Mouse (Mus musculus) adrenal gland, adult (tissue): ENCODE data around the gene Zfp292.
"Not testable (repeated sequence)": the region's sequence is repeated elsewhere in the genome, so short reads cannot be mapped to it uniquely, and the experiment has no call there.

Experiments
- DNase-seq, 2 experiments: peaks; one replicate each; pipeline ENCODE4 v3.0.0; 2022 to 2023; ENCODE audit warnings: low spot score in 1 of 2; ENCODE audit not compliant: inconsistent age in 2 of 2

The Zfp292 gene

DNA sequence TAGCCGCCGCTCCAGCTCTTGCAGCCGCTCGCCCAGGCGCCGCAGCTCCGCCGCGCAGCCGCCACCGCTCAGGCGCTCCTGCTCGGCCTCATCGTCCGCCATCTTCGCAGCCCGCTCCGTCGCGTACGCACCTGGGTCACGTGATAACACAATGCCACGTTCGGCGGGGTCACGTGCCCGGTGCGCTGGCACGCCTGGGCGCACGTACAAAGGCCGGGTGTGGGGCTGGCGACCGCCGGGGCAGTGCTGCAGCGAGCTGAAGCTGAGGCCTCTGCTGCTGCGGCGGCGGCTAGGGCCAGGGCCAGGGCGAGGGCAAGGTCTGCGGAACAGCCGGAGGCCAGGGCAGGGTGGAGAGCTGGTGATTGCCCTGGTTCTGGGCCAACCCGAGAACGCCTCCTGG, at the start of gene Zfp292:
TSS of gene Zfp292 (minus strand) at position 143 of the 400 bp plus-strand sequence.
- DNase-seq = peak; percentile 95 to 98

GRCm38 (mm10) chr4:34928386-34928785, 45.6 kb upstream of the Zfp292 start:
- DNase-seq = not testable (repeated sequence)

- DNase-seq = peak; percentile 41 to 82
These were observed 39.6 kb upstream of the Zfp292 start for GRCm38 (mm10) chr4:34922177-34922870.

GRCm38 (mm10) chr4:34917400-34917799, 34.6 kb upstream of the Zfp292 start:
- DNase-seq = no peak

- DNase-seq = no peak
These were observed 29.4 kb upstream of the Zfp292 start for GRCm38 (mm10) chr4:34912171-34912570.

DNA sequence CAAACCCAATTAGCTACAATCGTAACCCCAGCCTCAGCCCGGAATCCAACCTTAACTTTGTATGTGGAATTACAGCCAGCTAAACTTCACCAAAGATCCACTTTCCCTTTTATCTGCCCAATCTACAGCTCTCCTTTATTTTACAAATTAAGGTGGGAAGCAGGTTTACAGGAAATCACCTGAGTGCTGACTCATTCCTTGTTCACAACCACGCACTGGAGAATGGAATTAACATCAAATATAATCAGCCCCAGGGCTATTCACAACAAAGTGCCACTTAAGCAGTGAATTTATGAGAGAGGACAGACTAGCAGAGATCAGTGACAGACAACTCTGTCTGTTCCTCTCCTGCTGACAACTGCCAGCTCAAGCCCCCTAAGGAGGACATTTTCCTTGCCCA, 28.6 kb upstream of the Zfp292 start:
- DNase-seq = no peak

- peak; percentile 13 to 58 for DNase-seq
These were observed 25.4 kb upstream of the Zfp292 start for GRCm38 (mm10) chr4:34908127-34908526.

- peak in 1 of 2 experiments; percentile 18 for DNase-seq
These were observed 24.3 kb upstream of the Zfp292 start for GRCm38 (mm10) chr4:34907026-34907425.

DNA sequence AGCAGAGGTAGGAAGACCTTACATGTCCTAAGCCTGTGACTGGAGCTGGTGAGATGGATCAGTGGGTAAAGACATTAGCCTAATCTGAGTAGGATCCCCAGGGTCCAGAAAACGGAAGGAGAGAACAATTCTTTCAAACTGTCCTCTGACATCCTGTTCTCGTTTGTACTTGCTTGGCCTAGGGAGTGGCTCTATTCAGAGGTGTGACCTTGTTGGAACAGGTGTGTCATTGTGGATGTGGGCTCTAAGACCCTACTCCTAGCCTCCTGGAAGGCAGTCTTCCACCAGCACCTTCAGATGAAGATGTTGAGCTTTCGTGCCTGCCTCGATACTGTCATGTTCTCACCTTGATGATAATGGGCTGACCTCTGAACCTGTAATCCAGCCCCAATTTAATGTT, 23.4 kb upstream of the Zfp292 start:
- no peak for DNase-seq

DNA sequence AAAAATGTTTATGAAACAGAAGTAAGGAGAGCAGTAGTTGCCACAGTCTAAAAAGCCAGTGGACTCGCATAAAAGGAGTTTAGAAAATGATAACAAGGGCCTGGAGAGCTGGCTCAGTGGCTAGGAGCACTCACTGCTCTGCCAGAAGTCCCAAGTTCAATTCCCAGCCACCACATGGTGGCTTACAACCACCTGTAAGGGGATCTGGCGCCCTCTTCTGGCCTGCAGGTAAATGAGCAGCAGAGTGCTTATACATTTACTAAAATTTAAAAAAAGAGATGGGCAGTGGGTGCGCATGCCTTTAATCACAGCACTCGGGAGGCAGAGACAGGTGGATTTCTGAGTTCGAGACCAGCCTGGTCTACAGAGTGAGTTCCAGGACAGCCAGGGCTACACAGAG, 22.6 kb upstream of the Zfp292 start:
- DNase-seq = peak in 1 of 2 experiments; percentile 31

DNA sequence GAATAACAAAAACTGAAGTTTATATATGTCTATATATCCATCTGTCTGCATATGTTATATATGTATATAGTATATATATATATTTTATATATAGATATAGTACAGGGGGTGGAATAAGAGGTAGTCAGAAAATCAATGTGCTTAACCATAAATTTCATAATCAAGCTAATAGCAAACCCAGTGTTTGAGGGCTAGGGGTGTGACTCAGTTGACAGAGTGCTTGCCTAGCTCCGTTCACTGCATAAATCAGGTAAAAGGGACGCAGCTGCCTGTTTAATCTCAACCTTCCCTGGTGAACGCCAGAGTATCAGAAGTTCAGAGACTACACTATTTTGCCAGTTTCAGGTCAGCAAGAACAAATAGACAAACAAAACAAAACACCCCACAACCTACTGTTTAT, 18.8 kb upstream of the Zfp292 start:
- DNase-seq = not testable (repeated sequence)

DNA sequence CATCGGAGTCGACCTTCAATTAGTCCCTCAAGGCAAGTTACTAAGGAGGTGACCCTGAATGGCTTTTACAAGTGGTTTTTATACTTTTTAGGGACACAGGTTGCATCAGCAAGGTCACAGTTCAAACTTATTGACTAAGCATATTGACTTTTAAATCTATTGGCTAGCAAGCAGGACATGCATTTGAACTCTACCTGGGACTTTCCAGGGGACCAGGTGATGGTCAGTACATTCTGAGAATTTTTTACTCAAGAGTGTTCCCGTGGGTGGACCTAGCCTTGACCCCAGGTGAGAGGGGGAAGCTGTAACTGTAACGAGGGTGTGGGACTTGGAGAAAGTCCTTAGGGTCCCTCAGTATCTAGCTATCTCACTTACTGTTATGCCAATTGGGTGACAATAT, 18.4 kb upstream of the Zfp292 start:
- DNase-seq = peak in 1 of 2 experiments; percentile 13

- DNase-seq = peak in 1 of 2 experiments; percentile 19
These were observed 17.4 kb upstream of the Zfp292 start for GRCm38 (mm10) chr4:34900155-34900554.

GRCm38 (mm10) chr4:34899322-34899721, 16.6 kb upstream of the Zfp292 start:
- DNase-seq = no peak

DNA sequence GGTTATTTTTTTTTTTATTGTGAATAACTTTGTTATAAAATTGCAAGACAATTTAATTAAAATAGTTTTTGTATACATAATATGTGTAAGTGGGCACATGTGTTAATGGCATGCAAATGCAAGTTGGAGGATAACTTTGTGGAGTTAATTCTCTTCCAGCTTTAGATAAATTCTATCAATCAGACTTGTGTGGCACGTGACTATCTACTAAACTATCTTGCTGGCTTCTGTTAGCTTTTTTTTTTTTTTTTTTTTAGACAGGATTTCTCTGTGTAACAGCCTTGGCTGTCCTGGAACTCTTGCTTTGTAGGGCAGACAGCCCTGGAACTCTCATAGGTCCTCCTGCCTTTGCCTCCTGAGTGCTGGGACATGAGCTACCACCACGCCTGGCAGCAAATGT, 15.7 kb upstream of the Zfp292 start:
- DNase-seq = no peak

DNA sequence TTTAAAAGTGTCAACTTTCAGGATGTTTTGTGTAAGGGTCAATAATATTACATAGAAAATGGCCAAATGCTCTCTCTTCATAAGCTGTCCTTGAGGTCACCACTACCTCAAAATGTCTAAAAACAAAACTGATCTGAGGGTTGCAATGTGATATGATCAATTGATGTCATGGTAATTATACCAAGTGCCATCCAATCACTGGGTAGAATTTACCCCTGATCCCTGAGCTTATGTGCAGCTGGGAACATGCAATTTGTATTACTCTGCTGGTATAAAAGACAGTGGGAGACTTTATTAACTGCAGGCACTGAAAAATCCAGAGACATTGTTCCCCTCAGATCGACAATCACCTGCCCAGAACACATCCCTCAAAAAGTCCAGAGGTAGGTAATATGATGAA, 10.7 kb upstream of the Zfp292 start, which contains the start of gene Cga:
TSS of gene Cga (plus strand) at position 301 of the 400 bp plus-strand sequence.
- DNase-seq = no peak

DNA sequence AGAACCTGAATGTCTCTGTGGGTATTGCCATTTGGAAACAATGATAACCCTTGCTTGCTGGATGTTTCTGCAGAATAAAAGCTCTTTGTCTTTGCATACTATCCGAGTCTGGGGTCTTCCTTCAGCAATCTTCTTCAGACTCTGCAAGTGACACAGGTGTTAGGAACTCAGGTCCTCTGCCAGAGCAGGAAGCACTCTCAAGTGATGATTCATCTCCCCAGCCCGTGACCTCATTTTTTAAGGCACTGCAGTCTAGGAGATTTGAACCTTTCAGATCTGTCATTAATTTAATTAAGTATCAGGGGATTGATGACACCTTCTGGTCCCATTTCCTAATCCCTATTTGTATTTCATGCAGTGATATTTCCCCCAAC, 7.0 kb upstream of the Zfp292 start:
- DNase-seq = peak in 1 of 2 experiments; percentile 59

GRCm38 (mm10) chr4:34889101-34889811, 6.5 kb upstream of the Zfp292 start:
- no peak for DNase-seq

GRCm38 (mm10) chr4:34887295-34887694, 4.5 kb upstream of the Zfp292 start:
- DNase-seq = peak in 1 of 2 experiments; percentile 64

DNA sequence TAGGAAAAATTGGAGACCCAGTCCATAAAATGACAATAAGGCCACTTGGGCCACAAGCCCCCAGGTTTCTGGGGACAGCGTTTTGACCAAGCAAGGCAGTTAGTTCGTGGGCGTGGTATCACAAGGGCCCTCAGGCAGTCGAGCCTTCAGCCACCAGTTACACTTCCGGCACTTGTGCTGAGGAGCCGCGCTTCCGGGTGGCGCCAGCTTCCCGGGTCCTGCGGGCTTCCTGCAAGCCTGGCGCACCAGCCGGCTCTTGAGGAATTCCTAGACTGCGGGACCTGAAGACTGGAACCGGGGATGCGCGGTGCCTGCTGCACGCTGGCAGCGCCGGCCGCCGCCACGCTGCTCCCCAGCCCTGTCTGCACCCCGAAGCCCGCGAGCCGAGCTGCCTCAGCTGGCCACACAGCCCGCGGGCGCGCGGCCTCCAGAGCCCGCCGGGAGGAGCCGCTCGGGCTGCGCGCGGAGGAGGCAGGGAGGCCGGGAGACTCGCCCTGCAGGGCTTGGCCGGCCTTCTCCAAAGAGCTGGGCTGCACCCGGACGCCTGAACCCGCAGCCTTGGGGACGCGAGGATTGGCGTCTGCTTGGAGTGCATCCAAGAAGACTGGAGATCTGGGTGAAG, 3.8 kb upstream of the Zfp292 start:
- peak; percentile 87 to 96 for DNase-seq

GRCm38 (mm10) chr4:34885631-34886351, 3.0 kb upstream of the Zfp292 start:
- DNase-seq = no peak
